Mouse (Mus musculus) embryonic facial prominence, embryonic 12.5 days (tissue): ENCODE data around the gene Adam11. TPM values are rescaled to one million over a fixed set of nuclear protein-coding genes. Genes with fewer than 3 reads are reported as not detected.
"Not testable (repeated sequence)": the region's sequence is repeated elsewhere in the genome, so short reads cannot be mapped to it uniquely, and the experiment has no call there.

Experiments used
- ATAC-seq: fragments of 200-750 bp; cut with Nextera tagmentation; 2 replicates; pipeline ENCODE4 v1.8.0; 2017; ENCODE audit not compliant: insufficient number of reproducible peaks, insufficient read depth, low FRiP score, low TSS enrichment
- H3K27ac ChIP-seq: fragments of 300-500 bp; sonication (generic); 2 replicates; pipeline ENCODE4 v1.5.1; 2016; ENCODE audit warnings: mild to moderate bottlenecking
- H3K27me3 ChIP-seq: fragments of 300-500 bp; sonication (generic); 2 replicates; pipeline ENCODE4 v1.6.1; 2016; ENCODE audit warnings: mild to moderate bottlenecking, moderate library complexity
- H3K36me3 ChIP-seq: fragments of 300-500 bp; sonication (generic); 2 replicates; pipeline ENCODE4 v1.6.1; 2016; ENCODE audit warnings: mild to moderate bottlenecking
- H3K4me1 ChIP-seq: fragments of 300-500 bp; sonication (generic); 2 replicates; pipeline ENCODE4 v1.6.1; 2016
- H3K4me2 ChIP-seq: fragments of 300-500 bp; sonication (generic); replicated peaks from 2 replicates; pipeline ENCODE4 v1.6.1; 2016; ENCODE audit warnings: mild to moderate bottlenecking, moderate library complexity
- H3K4me3 ChIP-seq: fragments of 300-500 bp; sonication (generic); 2 replicates; pipeline ENCODE4 v1.5.1; 2016; ENCODE audit warnings: mild to moderate bottlenecking
- H3K9ac ChIP-seq: fragments of 300-500 bp; sonication (generic); 2 replicates; pipeline ENCODE4 v1.6.1; 2016; ENCODE audit warnings: mild to moderate bottlenecking, moderate library complexity
- H3K9me3 ChIP-seq: fragments of 300-500 bp; sonication (generic); 2 replicates; pipeline ENCODE4 v1.6.1; 2016; ENCODE audit warnings: mild to moderate bottlenecking, moderate library complexity
- WGBS: fragments of 180-500 bp; shearing (Covaris S2); methylation state at CpG from one replicate; pipeline ENCODE4 v1.1.7; 2016; 5-methylcytosine and 5-hydroxymethylcytosine counted together
- polyA plus RNA-seq: library from polyadenylated mRNA; unstranded; fragments of >200 nt; fragmentation: Nextera tagmentation; extraction: Ambion mirVana; gene quantifications from 2 replicates; pipeline ENCODE4 v1.2.1, GENCODE M21; 2016

Adam11 gene
- polyA plus RNA-seq: 23.2 and 25.0 TPM in 2 replicates

- H3K9ac ChIP-seq: peak within 1 kb of the TSS; percentile 67
- peaks cover 8% of the 10 kb centered on the region for H3K4me1 ChIP-seq
- H3K36me3 ChIP-seq: no peaks in the 10 kb centered on the region
- H3K9me3 ChIP-seq: no peaks in the 10 kb centered on the region
- peaks cover 44% of the 10 kb centered on the region for H3K27me3 ChIP-seq
- no peak within 1 kb of the TSS for H3K27ac ChIP-seq
- peak within 1 kb of the TSS; percentile 99 for H3K4me2 ChIP-seq
- 0 out of 2 replicates have a peak, but pooled peaks have one; percentile 16 for ATAC-seq
- WGBS: under 1% methylated on average over 41 of the region's 76 CpGs
- H3K4me3 ChIP-seq: peak within 1 kb of the TSS; percentile 66
These were observed at the start of gene Adam11 for GRCm38 (mm10) chr11:102761309-102762210. Gene Adam11 (plus strand): TSS chr11:102761439.

- Histone ChIP-seq H3K36me3 (no peaks in the 10 kb centered on the region), H3K4me2 (no peak overlapping the region), H3K9ac (no peak overlapping the region), H3K9me3 (no peaks in the 10 kb centered on the region; the same call in 1 of the 2 replicates), H3K4me1 (peaks cover 4% of the 10 kb centered on the region; the same call in 1 of the 2 replicates), H3K27me3 (no peaks in the 10 kb centered on the region), H3K4me3 (no peak overlapping the region), H3K27ac (no peak overlapping the region)
- 88% methylated on average over 4 of the region's 4 CpGs for WGBS
- no peak for ATAC-seq
These were observed 48.8 kb upstream of the Adam11 start for GRCm38 (mm10) chr11:102712411-102712810.

- not testable (repeated sequence) for H3K4me3 ChIP-seq, H3K27me3 ChIP-seq, H3K4me1 ChIP-seq, H3K27ac ChIP-seq, H3K9ac ChIP-seq, H3K4me2 ChIP-seq, H3K9me3 ChIP-seq, H3K36me3 ChIP-seq, ATAC-seq
- whole genome bisulfite sequencing: 86% methylated on average over 2 of the region's 2 CpGs
These were observed 46.7 kb upstream of the Adam11 start for GRCm38 (mm10) chr11:102714578-102714977.

- peaks cover 4% of the 10 kb centered on the region; the same call in 1 of the 2 replicates for H3K4me1 ChIP-seq
- WGBS: 55% methylated on average over 7 of the region's 7 CpGs
- no peak overlapping the region for H3K9ac ChIP-seq
These were observed 45.1 kb upstream of the Adam11 start for GRCm38 (mm10) chr11:102716135-102716534.

GRCm38 (mm10) chr11:102725574-102725973, 35.7 kb upstream of the Adam11 start:
- no peak overlapping the region for H3K4me3 ChIP-seq
- no peaks in the 10 kb centered on the region for H3K27me3 ChIP-seq
- no peak overlapping the region for H3K27ac ChIP-seq
- no peak for ATAC-seq
- H3K9ac ChIP-seq: no peak overlapping the region
- no peaks in the 10 kb centered on the region for H3K4me1 ChIP-seq
- 25% methylated on average over 3 of the region's 3 CpGs for WGBS
- H3K36me3 ChIP-seq: no peaks in the 10 kb centered on the region
- no peak overlapping the region for H3K4me2 ChIP-seq
- H3K9me3 ChIP-seq: no peaks in the 10 kb centered on the region

More at GRCm38 (mm10) chr11:102716135-102716534, 45.1 kb upstream of the Adam11 start:
- Histone ChIP-seq H3K9me3 (no peaks in the 10 kb centered on the region; the same call in 1 of the 2 replicates), H3K27me3 (no peaks in the 10 kb centered on the region), H3K27ac (0 out of 2 replicates have a peak overlapping the region, but pooled peaks have one; percentile 23), H3K36me3 (no peaks in the 10 kb centered on the region), H3K4me2 (no peak overlapping the region), H3K4me3 (no peak overlapping the region)
- ATAC-seq: no peak

- H3K27ac ChIP-seq: no peak overlapping the region
- no peak overlapping the region for H3K4me2 ChIP-seq
- H3K4me3 ChIP-seq: no peak overlapping the region
- no peaks in the 10 kb centered on the region for H3K9me3 ChIP-seq
- no peak overlapping the region for H3K9ac ChIP-seq
- no peaks in the 10 kb centered on the region for H3K27me3 ChIP-seq
- WGBS: 36% methylated on average over 7 of the region's 7 CpGs
- no peaks in the 10 kb centered on the region for H3K4me1 ChIP-seq
- ATAC-seq: no peak
- H3K36me3 ChIP-seq: no peaks in the 10 kb centered on the region
These were observed 32.6 kb upstream of the Adam11 start for GRCm38 (mm10) chr11:102728614-102729013.

- H3K27ac ChIP-seq: no peak overlapping the region
- no peak for ATAC-seq
These were observed 31.4 kb upstream of the Adam11 start for GRCm38 (mm10) chr11:102729835-102730234.

GRCm38 (mm10) chr11:102731366-102731765, 29.9 kb upstream of the Adam11 start:
- Histone ChIP-seq H3K27ac (no peak overlapping the region), H3K4me1 (no peaks in the 10 kb centered on the region), H3K9me3 (no peaks in the 10 kb centered on the region), H3K4me2 (no peak overlapping the region), H3K4me3 (no peak overlapping the region), H3K27me3 (no peaks in the 10 kb centered on the region), H3K9ac (no peak overlapping the region), H3K36me3 (no peaks in the 10 kb centered on the region)
- ATAC-seq: no peak
- WGBS: 77% methylated on average over 6 of the region's 6 CpGs

More at GRCm38 (mm10) chr11:102729835-102730234, 31.4 kb upstream of the Adam11 start:
- no peak overlapping the region for H3K4me3 ChIP-seq
- no peaks in the 10 kb centered on the region for H3K4me1 ChIP-seq
- no peak overlapping the region for H3K4me2 ChIP-seq
- WGBS: 92% methylated on average over 3 of the region's 3 CpGs
- no peaks in the 10 kb centered on the region for H3K36me3 ChIP-seq
- no peak overlapping the region for H3K9ac ChIP-seq
- H3K9me3 ChIP-seq: no peaks in the 10 kb centered on the region
- no peaks in the 10 kb centered on the region for H3K27me3 ChIP-seq

DNA sequence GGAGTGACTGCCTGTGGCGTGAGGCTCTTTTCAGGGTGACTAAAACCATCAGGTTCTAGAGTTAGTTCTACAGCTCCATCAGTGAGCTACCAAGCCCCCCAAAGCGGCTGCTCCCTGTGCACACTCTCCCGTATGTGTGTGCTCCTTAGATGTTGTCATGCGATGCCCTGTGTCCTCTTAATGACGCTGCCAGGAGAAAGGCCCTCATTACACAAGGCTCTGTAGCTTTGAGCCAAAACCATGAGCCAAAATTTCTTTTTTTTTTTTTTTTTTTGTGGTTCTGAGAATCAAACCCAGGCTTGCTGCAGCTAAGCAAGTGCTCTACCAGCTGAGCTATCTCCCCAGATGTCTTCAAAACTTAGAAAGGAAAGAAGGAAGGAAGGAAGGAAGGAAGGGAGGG, 28.1 kb upstream of the Adam11 start:
- no peak overlapping the region for H3K9ac ChIP-seq
- no peaks in the 10 kb centered on the region for H3K9me3 ChIP-seq
- H3K4me3 ChIP-seq: no peak overlapping the region
- H3K36me3 ChIP-seq: no peaks in the 10 kb centered on the region
- H3K27me3 ChIP-seq: peaks cover 3% of the 10 kb centered on the region; the same call in 1 of the 2 replicates
- 63% methylated on average over 5 of the region's 5 CpGs for WGBS
- ATAC-seq: no peak
- no peak overlapping the region for H3K4me2 ChIP-seq
- H3K4me1 ChIP-seq: no peaks in the 10 kb centered on the region
- no peak overlapping the region for H3K27ac ChIP-seq

GRCm38 (mm10) chr11:102734961-102735360, 26.3 kb upstream of the Adam11 start:
- H3K4me2 ChIP-seq: no peak overlapping the region
- no peak overlapping the region for H3K4me3 ChIP-seq
- ATAC-seq: no peak
- peaks cover 5% of the 10 kb centered on the region; the same call in 1 of the 2 replicates for H3K4me1 ChIP-seq
- H3K27me3 ChIP-seq: peaks cover 4% of the 10 kb centered on the region; the same call in 1 of the 2 replicates
- 97% methylated on average over 6 of the region's 6 CpGs for WGBS
- H3K9ac ChIP-seq: no peak overlapping the region
- H3K27ac ChIP-seq: no peak overlapping the region
- no peaks in the 10 kb centered on the region for H3K36me3 ChIP-seq
- no peaks in the 10 kb centered on the region for H3K9me3 ChIP-seq

DNA sequence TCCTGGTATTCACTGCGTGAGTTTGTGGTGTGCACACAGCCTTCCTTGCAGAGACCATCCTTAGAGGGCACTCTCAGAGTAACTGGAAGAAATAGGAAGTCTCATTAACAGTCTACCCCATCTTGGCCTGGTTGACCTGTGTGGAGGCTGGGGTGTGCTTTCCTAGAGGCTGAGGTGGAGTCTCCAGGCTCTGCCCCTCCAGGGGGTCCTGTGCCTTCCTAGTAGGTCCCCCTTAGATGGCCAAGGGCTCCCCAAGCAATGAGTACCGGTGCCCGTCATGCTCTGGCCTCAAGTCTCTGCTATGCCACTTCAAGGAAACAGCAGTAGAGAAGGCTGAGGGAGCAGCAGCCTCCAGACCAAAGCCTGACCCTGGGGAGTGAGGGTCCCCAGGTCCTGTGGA, 23.2 kb upstream of the Adam11 start:
- Histone ChIP-seq H3K4me3 (no peak overlapping the region), H3K4me2 (no peak overlapping the region), H3K27me3 (peaks cover 8% of the 10 kb centered on the region; the same call in 1 of the 2 replicates), H3K9ac (no peak overlapping the region), H3K9me3 (no peaks in the 10 kb centered on the region), H3K27ac (no peak overlapping the region), H3K36me3 (no peaks in the 10 kb centered on the region), H3K4me1 (peaks cover 12% of the 10 kb centered on the region)
- ATAC-seq: no peak
- 84% methylated on average over 3 of the region's 3 CpGs for WGBS
